Mouse (Mus musculus) MEL (cell line): Measurements from ENCODE around the gene Ddx5. TPM values are rescaled to one million over a fixed set of nuclear protein-coding genes. Genes with fewer than 3 reads are reported as not detected.

ENCODE experiments used
- DNase-seq: peaks from one replicate; pipeline ENCODE4 v3.0.0; 2011; ENCODE audit warnings: low read depth, low spot score
- H3K27ac ChIP-seq: 2 replicates; pipeline ENCODE4 v1.5.1; 2012; ENCODE audit warnings: low read depth, mild to moderate bottlenecking, control low read depth, low read length, moderate library complexity; ENCODE audit not compliant: control insufficient read depth
- H3K27me3 ChIP-seq, 2 experiments: fragments of 150-350 bp in 1 of 2; sonication (generic) in 1 of 2; 2 replicates each; pipeline ENCODE4 v1.6.1; 2012; ENCODE audit warnings: low read length in 2 of 2, mild to moderate bottlenecking in 2 of 2, improper control_type of control experiment in 1 of 2, moderate library complexity in 1 of 2; ENCODE audit not compliant: insufficient read depth in 2 of 2, control insufficient read depth in 1 of 2
- H3K36me3 ChIP-seq, 2 experiments: 2 replicates each; pipeline ENCODE4 v1.6.1; 2012 to 2014; ENCODE audit warnings: low read length in 2 of 2, improper control_type of control experiment in 1 of 2, inconsistent platforms in 1 of 2, mild to moderate bottlenecking in 1 of 2; ENCODE audit not compliant: insufficient read depth in 2 of 2, control insufficient read depth in 1 of 2
- H3K4me1 ChIP-seq, 2 experiments: fragments of 150-350 bp in 1 of 2; sonication (generic) in 1 of 2; 2 replicates each; pipeline ENCODE4 v1.6.1; 2012; ENCODE audit warnings: low read length in 2 of 2, improper control_type of control experiment in 1 of 2, mild to moderate bottlenecking in 1 of 2; ENCODE audit not compliant: insufficient read depth in 2 of 2, control insufficient read depth in 1 of 2
- H3K4me3 ChIP-seq, 2 experiments: fragments of 150-350 bp in 1 of 2; sonication (generic) in 1 of 2; 2 replicates each; pipeline ENCODE4 v1.5.1; 2012; ENCODE audit warnings: low read depth in 2 of 2, low read length in 2 of 2, mild to moderate bottlenecking in 2 of 2, moderate library complexity in 2 of 2, control low read depth in 1 of 2, improper control_type of control experiment in 1 of 2; ENCODE audit not compliant: control insufficient read depth in 1 of 2, insufficient read depth in 1 of 2
- H3K79me2 ChIP-seq: 2 replicates; pipeline ENCODE4 v1.6.1; 2012; ENCODE audit warnings: mild to moderate bottlenecking, low read length, moderate library complexity; ENCODE audit not compliant: control insufficient read depth, poor library complexity, insufficient read depth
- H3K9ac ChIP-seq: 2 replicates; pipeline ENCODE4 v1.6.1; 2012; ENCODE audit warnings: low read depth, mild to moderate bottlenecking, control low read depth, low read length, moderate library complexity; ENCODE audit not compliant: control insufficient read depth, poor library complexity, severe bottlenecking
- H3K9me3 ChIP-seq: fragments of 150-350 bp; sonication (generic); replicated peaks from 2 replicates; pipeline ENCODE4 v1.6.1; 2012; ENCODE audit warnings: mild to moderate bottlenecking, low read length, improper control_type of control experiment, moderate library complexity; ENCODE audit not compliant: insufficient read depth
- BHLHE40 ChIP-seq: IDR thresholded peaks from 2 replicates; pipeline ENCODE4 v1.6.1; 2012; ENCODE audit warnings: low read depth, mild to moderate bottlenecking, inconsistent platforms, low read length, improper control_type of control experiment, borderline replicate concordance
- CHD1 ChIP-seq: IDR thresholded peaks from 2 replicates; pipeline ENCODE4 v1.6.1; 2012; ENCODE audit warnings: low read depth, mild to moderate bottlenecking, inconsistent platforms, low read length, improper control_type of control experiment
- CTCF ChIP-seq, 3 experiments: IDR thresholded peaks in 2 of 3; conservative IDR thresholded peaks in 1 of 3; 2 replicates each; pipeline ENCODE4 v1.5.1; 2011 to 2012; ENCODE audit warnings: low read length in 3 of 3, low read depth in 2 of 3, mild to moderate bottlenecking in 2 of 3, improper control_type of control experiment in 1 of 3, inconsistent platforms in 1 of 3, mixed read lengths in 1 of 3, moderate library complexity in 1 of 3; ENCODE audit not compliant: control insufficient read depth in 1 of 3, insufficient read depth in 1 of 3, poor library complexity in 1 of 3, severe bottlenecking in 1 of 3
- ELF1 ChIP-seq: IDR thresholded peaks from 2 replicates; pipeline ENCODE4 v1.6.1; 2014; ENCODE audit warnings: low read depth, mild to moderate bottlenecking, inconsistent platforms, low read length, improper control_type of control experiment, moderate library complexity
- GABPA ChIP-seq: IDR thresholded peaks from 2 replicates; pipeline ENCODE4 v1.6.1; 2012; ENCODE audit warnings: low read depth, mild to moderate bottlenecking, inconsistent platforms, low read length, improper control_type of control experiment, moderate library complexity
- HCFC1 ChIP-seq: IDR thresholded peaks from 2 replicates; pipeline ENCODE4 v1.6.1; 2012; ENCODE audit warnings: low read depth, mild to moderate bottlenecking, inconsistent platforms, low read length, improper control_type of control experiment, moderate library complexity
- MAFK ChIP-seq: IDR thresholded peaks from 2 replicates; pipeline ENCODE4 v1.6.1; 2011; ENCODE audit warnings: low read depth, mild to moderate bottlenecking, low read length, improper control_type of control experiment, borderline replicate concordance
- MAX ChIP-seq: IDR thresholded peaks from 2 replicates; pipeline ENCODE4 v1.6.1; 2011; ENCODE audit warnings: low read length, improper control_type of control experiment
- MAZ ChIP-seq: IDR thresholded peaks from 2 replicates; pipeline ENCODE4 v1.6.1; 2012; ENCODE audit warnings: low read depth, mild to moderate bottlenecking, inconsistent platforms, low read length, improper control_type of control experiment
- MEF2A ChIP-seq: IDR thresholded peaks from 2 replicates; pipeline ENCODE4 v1.6.1; 2014; ENCODE audit warnings: low read depth, mild to moderate bottlenecking, inconsistent platforms, low read length, improper control_type of control experiment; ENCODE audit not compliant: poor library complexity, insufficient replicate concordance, severe bottlenecking; ENCODE audit errors: extremely low read depth
- MXI1 ChIP-seq: IDR thresholded peaks from 2 replicates; pipeline ENCODE4 v1.6.1; 2011; ENCODE audit warnings: mild to moderate bottlenecking, low read depth, low read length, improper control_type of control experiment
- MYB ChIP-seq: IDR thresholded peaks from 2 replicates; pipeline ENCODE4 v1.6.1; 2011; ENCODE audit warnings: mild to moderate bottlenecking, low read depth, low read length, improper control_type of control experiment
- MYC ChIP-seq: IDR thresholded peaks from 2 replicates; pipeline ENCODE4 v1.6.1; 2011; ENCODE audit warnings: low read depth, mild to moderate bottlenecking, low read length, improper control_type of control experiment, moderate library complexity
- POLR2A ChIP-seq, 2 experiments: IDR thresholded peaks; 2 replicates each; pipeline ENCODE4 v1.6.1; 2011 to 2012; ENCODE audit warnings: low read length in 2 of 2, mild to moderate bottlenecking in 2 of 2, control low read depth in 1 of 2, improper control_type of control experiment in 1 of 2, low read depth in 1 of 2, moderate library complexity in 1 of 2; ENCODE audit not compliant: control insufficient read depth in 1 of 2, insufficient read depth in 1 of 2, poor library complexity in 1 of 2
- POLR2AphosphoS2 ChIP-seq: IDR thresholded peaks from 2 replicates; pipeline ENCODE4 v1.6.1; 2011; ENCODE audit warnings: low read length, improper control_type of control experiment
- RAD21 ChIP-seq: IDR thresholded peaks from 2 replicates; pipeline ENCODE4 v1.6.1; 2011; ENCODE audit warnings: mild to moderate bottlenecking, low read depth, low read length, improper control_type of control experiment
- RCOR1 ChIP-seq: IDR thresholded peaks from 2 replicates; pipeline ENCODE4 v1.6.1; 2012; ENCODE audit warnings: low read depth, mild to moderate bottlenecking, inconsistent platforms, low read length, improper control_type of control experiment
- SMC3 ChIP-seq: IDR thresholded peaks from 2 replicates; pipeline ENCODE4 v1.6.1; 2011; ENCODE audit warnings: low read depth, low read length, improper control_type of control experiment
- TAL1 ChIP-seq: IDR thresholded peaks from 2 replicates; pipeline ENCODE4 v1.6.1; 2012; ENCODE audit warnings: mild to moderate bottlenecking, inconsistent platforms, low read length, moderate library complexity, mixed read lengths
- TBP ChIP-seq: IDR thresholded peaks from 2 replicates; pipeline ENCODE4 v1.8.0; 2011; ENCODE audit warnings: low read depth, low read length, improper control_type of control experiment
- TCF12 ChIP-seq: IDR thresholded peaks from 2 replicates; pipeline ENCODE4 v1.6.1; 2014; ENCODE audit warnings: low read depth, mild to moderate bottlenecking, inconsistent platforms, low read length, improper control_type of control experiment, moderate library complexity
- UBTF ChIP-seq: IDR thresholded peaks from 2 replicates; pipeline ENCODE4 v1.6.1; 2012; ENCODE audit warnings: low read depth, mild to moderate bottlenecking, inconsistent platforms, low read length, improper control_type of control experiment, moderate library complexity, borderline replicate concordance; ENCODE audit not compliant: insufficient read depth
- USF1 ChIP-seq: IDR thresholded peaks from 2 replicates; pipeline ENCODE4 v1.6.1; 2014; ENCODE audit warnings: low read depth, mild to moderate bottlenecking, inconsistent platforms, low read length, improper control_type of control experiment, moderate library complexity
- USF2 ChIP-seq, 2 experiments: IDR thresholded peaks; 2 replicates each; pipeline ENCODE4 v1.6.1; 2011 to 2012; ENCODE audit warnings: improper control_type of control experiment in 2 of 2, low read length in 2 of 2, borderline replicate concordance in 1 of 2, inconsistent platforms in 1 of 2, low read depth in 1 of 2, mild to moderate bottlenecking in 1 of 2; ENCODE audit not compliant: insufficient read depth in 1 of 2
- ZC3H11A ChIP-seq: IDR thresholded peaks from 2 replicates; pipeline ENCODE4 v1.6.1; 2012; ENCODE audit warnings: low read depth, mild to moderate bottlenecking, inconsistent platforms, low read length, improper control_type of control experiment
- ZMIZ1 ChIP-seq: IDR thresholded peaks from 2 replicates; pipeline ENCODE4 v1.6.1; 2012; ENCODE audit warnings: low read depth, mild to moderate bottlenecking, inconsistent platforms, low read length, improper control_type of control experiment, moderate library complexity
- ZNF384 ChIP-seq: IDR thresholded peaks from 2 replicates; pipeline ENCODE4 v1.6.1; 2012; ENCODE audit warnings: low read depth, mild to moderate bottlenecking, inconsistent platforms, low read length, improper control_type of control experiment
- polyA plus RNA-seq, 2 experiments: library from polyadenylated mRNA; stranded (reverse) in 1 of 2; unstranded in 1 of 2; fragments of >175 nt in 1 of 2; fragments of >200 nt in 1 of 2; gene quantifications; 2 replicates each; pipeline versions ENCODE4 v1.2.1 to v1.2.4; 2012; ENCODE audit warnings: low replicate concordance in 2 of 2, low read depth in 1 of 2; ENCODE audit not compliant: insufficient read length in 2 of 2, insufficient read depth in 1 of 2, missing spikeins in 1 of 2
- total RNA-seq: library from RNA; depleted of rRNA; stranded (reverse); fragments of 300-350 nt; gene quantifications from 2 replicates; pipeline ENCODE4 v1.2.3, GENCODE M21; 2012

Gene Ddx5
- total and polyA plus RNA-seq, 3 experiments = 338 to 3,269 (median 748) TPM

DNA sequence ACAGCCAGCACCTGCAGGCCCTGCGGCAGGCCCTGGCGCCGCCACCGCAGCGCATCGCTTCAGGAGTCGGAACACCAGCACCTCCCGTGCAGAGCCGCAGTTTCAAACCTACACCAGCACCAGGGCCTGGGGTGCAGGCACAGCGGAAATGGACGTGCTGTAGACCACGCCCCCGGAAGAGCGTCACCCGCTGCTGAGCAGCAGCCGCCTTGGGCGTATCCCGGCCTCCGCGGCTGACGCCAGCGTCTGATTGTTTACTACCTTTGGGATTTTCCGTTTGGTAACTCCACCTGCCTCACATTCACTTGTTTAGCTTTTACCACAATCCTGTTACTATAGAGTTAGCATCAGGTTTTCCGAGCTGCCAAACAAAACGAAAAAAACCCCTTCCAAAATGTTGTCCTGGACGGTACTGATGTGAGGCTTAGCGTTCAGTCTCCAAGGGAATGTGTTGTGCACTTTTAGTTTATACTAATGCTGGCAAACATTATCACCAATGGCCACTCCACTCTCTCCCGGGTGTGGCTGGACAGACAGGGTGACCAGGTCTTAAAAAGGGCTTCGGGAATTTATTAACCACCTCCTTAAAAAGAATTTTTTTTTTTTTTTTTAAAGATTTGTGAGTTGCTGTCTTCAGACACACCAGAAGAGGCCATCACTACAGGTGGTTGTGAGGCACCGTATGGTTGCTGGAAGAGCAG lies 9.4 kb downstream of the Ddx5 start, which contains the start of gene Polg2 (continued):
- TF ChIP-seq POLR2AphosphoS2 (peak; percentile 100), RCOR1 (peak; percentile 54; the same call in 1 of the 2 replicates), HCFC1 (peak; percentile 86), MEF2A (0 out of 2 replicates have a peak, but pooled peaks have one; percentile 13), GABPA (no peak), POLR2A (IDR thresholded peaks at IDR 0.05; ENCODE audit: control insufficient read depth in 1 of 2, insufficient read depth in 1 of 2, low read depth in 1 of 2, low read length in 2 of 2, poor library complexity in 1 of 2) (peak; percentile 97 to 98), MYB (no peak), BHLHE40 (peak; percentile 27; the same call in 1 of the 2 replicates), MAFK (peak; percentile 20; the same call in 1 of the 2 replicates), RAD21 (no peak), CTCF (IDR thresholded peaks at IDR 0.05 in 2 of 3, conservative IDR thresholded peaks at IDR 0.05 in 1 of 3; ENCODE audit: control insufficient read depth in 1 of 3, insufficient read depth in 1 of 3, low read depth in 2 of 3, low read length in 3 of 3, poor library complexity in 1 of 3, severe bottlenecking in 1 of 3) (no peak; a peak in 1 of 6 replicates), USF2 (IDR thresholded peaks at IDR 0.05; ENCODE audit: borderline replicate concordance in 1 of 2, insufficient read depth in 1 of 2, low read depth in 1 of 2, low read length in 2 of 2) (no peak), SMC3 (peak; percentile 17), MAX (peak; percentile 78; the same call in 1 of the 2 replicates), ZMIZ1 (peak; percentile 99), ZC3H11A (no peak), MYC (peak; percentile 68; the same call in 1 of the 2 replicates), MAZ (peak; percentile 84), TCF12 (peak; percentile 81), UBTF (no peak), TBP (peak; percentile 84)

- peaks cover 34 to 35% of the 10 kb centered on the region in 2 experiments for H3K36me3 ChIP-seq
- H3K4me3 ChIP-seq = peak overlapping the region; percentile 70 to 75
- H3K27ac ChIP-seq = peak overlapping the region; percentile 82
- H3K27me3 ChIP-seq = no peaks in the 10 kb centered on the region
- H3K9ac ChIP-seq = peak overlapping the region; percentile 92
- peaks cover 3 to 7% of the 10 kb centered on the region in 2 experiments; a peak in 3 of 4 replicates for H3K4me1 ChIP-seq
- no peaks in the 10 kb centered on the region for H3K9me3 ChIP-seq
- DNase-seq = no peak
- TF ChIP-seq MYB (no peak), MAX (peak; percentile 32; the same call in 1 of the 2 replicates), MXI1 (peak; percentile 73), TCF12 (0 out of 2 replicates have a peak, but pooled peaks have one; percentile 23), GABPA (no peak), ELF1 (no peak), TAL1 (no peak), ZNF384 (peak; percentile 88; the same call in 1 of the 2 replicates), USF1 (peak; percentile 39; the same call in 1 of the 2 replicates), MYC (peak; percentile 72; the same call in 1 of the 2 replicates), USF2 (IDR thresholded peaks at IDR 0.05; ENCODE audit: borderline replicate concordance in 1 of 2, insufficient read depth in 1 of 2, low read depth in 1 of 2, low read length in 2 of 2) (no peak), UBTF (0 out of 2 replicates have a peak, but pooled peaks have one; percentile 91), CHD1 (0 out of 2 replicates have a peak, but pooled peaks have one; percentile 57)
- peaks cover 25% of the 10 kb centered on the region for H3K79me2 ChIP-seq
Measured at GRCm38 (mm10) chr11:106778589-106779387, 10.2 kb downstream of the Ddx5 start.
